Mouse (Mus musculus): Measurements from ENCODE around the gene Snai1.

Snai1 gene

GRCm38 (mm10) chr2:167583161-167583952, 45.4 kb downstream of the Snai1 start:
- DNase-seq (ENCODE audit: low spot score in 2 of 2), result no peak

GRCm38 (mm10) chr2:167585273-167585672, 47.3 kb downstream of the Snai1 start:
- no peak for DNase-seq (ENCODE audit: low spot score in 2 of 2)

- no peak for DNase-seq (ENCODE audit: low spot score in 2 of 2)
These were observed 48.0 kb downstream of the Snai1 start for GRCm38 (mm10) chr2:167586041-167586440.

GRCm38 (mm10) chr2:167586976-167587375, 49.0 kb downstream of the Snai1 start:
- DNase-seq (ENCODE audit: low spot score in 2 of 2), result no peak

- DNase-seq (ENCODE audit: low spot score in 2 of 2), result peak; percentile 54 to 55
These were observed 51.0 kb downstream of the Snai1 start for GRCm38 (mm10) chr2:167588774-167589577.

Data from spleen, postnatal 14 days (tissue).